Mouse (Mus musculus) MEL (cell line): Measurements from ENCODE around the gene Kif26b.

ENCODE experiments used
- CHD1 ChIP-seq: IDR thresholded peaks from 2 replicates; pipeline ENCODE4 v1.6.1; 2012; ENCODE audit warnings: low read depth, mild to moderate bottlenecking, inconsistent platforms, low read length, improper control_type of control experiment
- CTCF ChIP-seq, 3 experiments: IDR thresholded peaks in 2 of 3; conservative IDR thresholded peaks in 1 of 3; 2 replicates each; pipeline ENCODE4 v1.5.1; 2011 to 2012; ENCODE audit warnings: low read length in 3 of 3, low read depth in 2 of 3, mild to moderate bottlenecking in 2 of 3, improper control_type of control experiment in 1 of 3, inconsistent platforms in 1 of 3, mixed read lengths in 1 of 3, moderate library complexity in 1 of 3; ENCODE audit not compliant: control insufficient read depth in 1 of 3, insufficient read depth in 1 of 3, poor library complexity in 1 of 3, severe bottlenecking in 1 of 3
- MAX ChIP-seq: IDR thresholded peaks from 2 replicates; pipeline ENCODE4 v1.6.1; 2011; ENCODE audit warnings: low read length, improper control_type of control experiment
- MAZ ChIP-seq: IDR thresholded peaks from 2 replicates; pipeline ENCODE4 v1.6.1; 2012; ENCODE audit warnings: low read depth, mild to moderate bottlenecking, inconsistent platforms, low read length, improper control_type of control experiment
- POLR2AphosphoS5 ChIP-seq: IDR thresholded peaks from 2 replicates; pipeline ENCODE4 v1.6.1; 2012; ENCODE audit warnings: low read depth, borderline replicate concordance, mild to moderate bottlenecking, inconsistent platforms, low read length, moderate library complexity, mixed read lengths
- TAL1 ChIP-seq: IDR thresholded peaks from 2 replicates; pipeline ENCODE4 v1.6.1; 2012; ENCODE audit warnings: mild to moderate bottlenecking, inconsistent platforms, low read length, moderate library complexity, mixed read lengths

DNA sequence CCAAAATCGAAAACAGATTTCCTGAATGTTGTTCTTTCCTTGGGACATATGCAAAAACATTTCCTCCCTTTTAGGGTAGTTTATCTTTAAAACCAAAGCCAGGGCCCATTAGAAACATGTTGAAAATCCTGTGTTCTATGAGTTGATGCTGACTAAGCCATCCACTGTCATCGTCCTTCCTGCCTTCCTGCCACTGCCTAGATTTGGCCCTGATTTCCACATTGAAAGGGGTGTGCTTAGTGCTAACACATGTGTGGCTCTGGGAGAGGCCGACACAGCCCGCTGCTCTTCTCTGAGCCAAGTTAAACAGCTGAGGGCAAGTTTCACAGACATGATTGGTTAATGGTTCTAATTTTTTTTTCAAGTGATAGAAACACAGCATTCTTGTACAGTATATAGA is 407.5 kb downstream of the Kif26b start:
- TF ChIP-seq CTCF (IDR thresholded peaks at IDR 0.05 in 2 of 3, conservative IDR thresholded peaks at IDR 0.05 in 1 of 3; ENCODE audit: control insufficient read depth in 1 of 3, insufficient read depth in 1 of 3, low read depth in 2 of 3, low read length in 3 of 3, poor library complexity in 1 of 3, severe bottlenecking in 1 of 3) (no peak), TAL1 (no peak), MAX (no peak), MAZ (no peak), POLR2AphosphoS5 (no peak), CHD1 (no peak)
